Mouse (Mus musculus) E14TG2a.4 (cell line): ENCODE measurements at regions not wholly inside any gene's neighbourhood (a gene's known extent, or its start where the extent isn't known, plus 50 kb on each side); places are given as distances from the start of the nearest gene placed in this dataset.

Experiments used
- CTCF ChIP-seq: conservative IDR thresholded peaks from 2 replicates; pipeline ENCODE4 v1.5.1; 2014; ENCODE audit warnings: low read length
- NANOG ChIP-seq: IDR thresholded peaks from 2 replicates; pipeline ENCODE4 v1.6.1; 2014; ENCODE audit warnings: borderline replicate concordance, low read length, mixed read lengths

- TF ChIP-seq CTCF, result no peak
- no peak for TF ChIP-seq NANOG
Measured at GRCm38 (mm10) chr2:133625542-133625941, 73.6 kb downstream of the Bmp2 start.
